Mouse (Mus musculus) spleen, postnatal 36 days (tissue): ENCODE data around the gene Car4.

Experiments used
- DNase-seq, 2 experiments: peaks; one replicate each; pipeline ENCODE4 v3.0.0; 2022; ENCODE audit warnings: low spot score in 2 of 2, mixed read lengths in 1 of 2

Gene Car4

GRCm38 (mm10) chr11:84958271-84958630, 665 bp downstream of the Car4 start:
- no peak for DNase-seq

GRCm38 (mm10) chr11:84959181-84959580, 1.6 kb downstream of the Car4 start:
- DNase-seq = no peak

GRCm38 (mm10) chr11:84959701-84960181, 2.2 kb downstream of the Car4 start:
- DNase-seq = no peak

GRCm38 (mm10) chr11:84960291-84960690, 2.7 kb downstream of the Car4 start:
- DNase-seq = no peak

GRCm38 (mm10) chr11:84960780-84961179, 3.2 kb downstream of the Car4 start:
- DNase-seq = no peak

- DNase-seq = no peak
Observed at GRCm38 (mm10) chr11:84961571-84961970, 4.0 kb downstream of the Car4 start.

GRCm38 (mm10) chr11:84962536-84962935, 5.0 kb downstream of the Car4 start:
- no peak for DNase-seq

- DNase-seq = no peak
Observed at GRCm38 (mm10) chr11:84963556-84963955, 6.0 kb downstream of the Car4 start.

GRCm38 (mm10) chr11:84966696-84967095, 9.1 kb downstream of the Car4 start:
- no peak for DNase-seq

GRCm38 (mm10) chr11:84967113-84967512, 9.5 kb downstream of the Car4 start:
- no peak for DNase-seq

- DNase-seq = no peak
Observed at GRCm38 (mm10) chr11:84968309-84968708, 10.7 kb downstream of the Car4 start.

GRCm38 (mm10) chr11:84968775-84969174, 11.2 kb downstream of the Car4 start:
- no peak for DNase-seq

- DNase-seq = no peak
Observed at GRCm38 (mm10) chr11:84972067-84972466, 14.5 kb downstream of the Car4 start.

GRCm38 (mm10) chr11:84973661-84974060, 16.1 kb downstream of the Car4 start:
- DNase-seq = no peak

- no peak for DNase-seq
Observed at GRCm38 (mm10) chr11:84974582-84974981, 17.0 kb downstream of the Car4 start.

- no peak for DNase-seq
Observed at GRCm38 (mm10) chr11:84976706-84977105, 19.1 kb downstream of the Car4 start.

- DNase-seq = no peak
Observed at GRCm38 (mm10) chr11:84977385-84977952, 19.9 kb downstream of the Car4 start.

GRCm38 (mm10) chr11:84978113-84978512, 20.5 kb downstream of the Car4 start:
- DNase-seq = no peak

GRCm38 (mm10) chr11:84979351-84979750, 21.8 kb downstream of the Car4 start:
- peak in 1 of 2 experiments; percentile 11 for DNase-seq

GRCm38 (mm10) chr11:84980697-84981096, 23.1 kb downstream of the Car4 start:
- DNase-seq = no peak

- DNase-seq = no peak
Observed at GRCm38 (mm10) chr11:84985421-84985820, 27.8 kb downstream of the Car4 start.

GRCm38 (mm10) chr11:84988341-84988919, 30.8 kb downstream of the Car4 start:
- DNase-seq = no peak

GRCm38 (mm10) chr11:84992996-84993395, 35.4 kb downstream of the Car4 start:
- DNase-seq = no peak

- no peak for DNase-seq
Observed at GRCm38 (mm10) chr11:84995241-84995640, 37.7 kb downstream of the Car4 start.
